Mouse (Mus musculus): ENCODE measurements around the gene Amph.

DNA sequence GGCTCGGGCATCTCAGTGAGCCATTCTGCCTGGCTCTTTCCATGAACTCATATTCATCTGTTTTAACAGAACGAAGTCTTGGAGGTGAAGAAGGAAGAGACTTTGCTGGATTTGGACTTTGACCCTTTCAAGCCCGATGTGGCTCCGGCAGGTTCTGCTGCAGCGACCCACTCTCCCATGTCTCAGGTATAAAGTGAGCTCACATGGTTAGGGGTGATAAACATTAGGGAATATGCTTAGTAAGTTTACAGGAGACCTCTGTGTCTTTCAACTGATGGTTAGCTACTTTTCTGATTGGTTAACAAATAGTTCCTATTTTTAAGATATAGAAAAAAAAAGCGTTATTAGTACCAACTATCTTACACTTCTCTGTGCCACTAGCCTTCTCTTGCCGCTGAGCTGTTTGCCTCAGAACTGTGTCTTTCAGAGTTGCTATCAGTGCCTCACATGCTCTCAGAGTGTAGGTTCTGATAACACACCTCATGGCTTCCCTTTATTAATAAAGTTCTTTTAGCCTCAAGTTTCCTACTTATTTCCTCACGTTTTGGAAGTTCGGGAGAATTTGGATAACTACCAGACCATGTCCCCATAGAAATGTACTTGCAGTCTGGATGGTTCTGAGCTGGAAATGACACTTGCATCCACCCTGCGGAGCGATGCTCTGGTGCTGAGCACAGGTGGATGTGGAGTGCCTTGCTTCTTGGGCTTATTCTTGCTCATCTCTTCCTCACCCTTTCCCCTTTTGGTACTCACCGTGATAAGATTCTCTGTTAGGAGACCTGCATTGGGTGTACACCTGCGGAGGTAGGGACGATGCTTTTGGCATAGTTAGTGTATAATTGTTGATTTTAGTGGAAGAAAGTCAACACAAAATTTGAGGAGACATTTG lies 165.3 kb downstream of the Amph start:
- TF ChIP-seq POLR2A (IDR thresholded peaks at IDR 0.05; ENCODE audit: low read depth, low read length): no peak
- TF ChIP-seq CTCF (conservative IDR thresholded peaks at IDR 0.05; ENCODE audit: insufficient read depth, insufficient read length, low read depth, low read length): no peak
